9 mouse cellular contexts compared by ENCODE assay signal in the genomic region with DNA sequence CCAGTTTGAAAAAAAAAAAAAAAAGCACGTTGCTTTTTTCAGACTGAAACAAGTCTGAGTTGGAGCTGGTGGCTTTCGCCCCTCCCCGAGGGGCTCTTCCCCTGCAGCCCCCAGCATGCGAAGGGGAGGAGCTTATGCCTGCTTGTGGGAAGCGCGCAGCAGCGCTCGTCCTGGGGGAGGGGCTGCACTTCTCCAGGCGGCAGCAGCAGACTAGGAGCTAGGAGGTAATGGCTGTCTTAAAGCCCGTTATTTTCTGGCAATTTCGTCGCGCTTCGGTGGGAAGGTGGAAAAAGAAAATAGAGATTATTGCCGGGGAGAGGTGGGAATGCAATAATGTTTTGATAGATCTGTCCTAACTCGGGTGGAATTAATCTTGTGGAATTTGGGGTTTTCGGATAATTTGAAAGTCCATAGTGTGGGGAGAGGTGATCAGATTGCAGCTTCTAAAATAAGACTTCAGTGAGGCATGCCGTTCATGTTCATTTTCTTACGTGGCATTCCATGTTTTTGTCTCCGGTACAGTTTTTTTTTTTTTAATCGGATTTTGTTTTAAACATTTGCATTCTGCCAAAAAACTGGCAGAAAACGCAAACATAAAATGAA. TPM values are rescaled to one million over a fixed set of nuclear protein-coding genes. Genes with fewer than 3 reads are reported as not detected.
A peak's percentile ranks its signal among the peaks of the same experiment; 100 is the strongest.
DNase-seq lines count a peak whose midpoint lies in the region; ATAC-seq and TF ChIP-seq lines count a peak whose summit lies in the region.
"Had no signal": no experiment of that assay in that cellular context is flagged by ENCODE, and none has a peak within 500 bp of the region (broad histone marks: within the 10 kb centered on the region; RNA-seq: fewer than 3 reads in every experiment).

No protein-coding gene starts in this region.

- H3K27me3 ChIP-seq in forebrain, postnatal 0 days (ENCODE audit: insufficient read depth, low read length): no peaks in the 10 kb centered on the region
- H3K27me3 ChIP-seq in hindbrain, embryonic 14.5 days (ENCODE audit: control insufficient read depth, insufficient read depth, low read length): peaks cover 3% of the 10 kb centered on the region; the same call in 1 of the 2 replicates

- no peak overlapping the region for H3K9ac ChIP-seq in forebrain, postnatal 0 days
- H3K9ac ChIP-seq in hindbrain, embryonic 14.5 days: peak overlapping the region; percentile 28; the same call in 1 of the 2 replicates

- H3K4me2 ChIP-seq in forebrain, postnatal 0 days (ENCODE audit: low read depth): peak overlapping the region; percentile 53
- peak overlapping the region; percentile 56 for H3K4me2 ChIP-seq in hindbrain, embryonic 14.5 days (replicated peaks)

- DNase-seq in adrenal gland, adult 2 months: peak; percentile 64
- peak; percentile 11 for DNase-seq in cerebellum, adult 8-10 months
- DNase-seq in forebrain, postnatal 0 days: peak; percentile 73
- DNase-seq in hindbrain, embryonic 14.5 days (ENCODE audit: low spot score): peak; percentile 66
- DNase-seq in layer of hippocampus, postnatal 36 days: peak; percentile 25 to 31
- peak; percentile 68 for DNase-seq in lung, postnatal 10 days
- peak; percentile 84 for DNase-seq in retina, postnatal 1 day

- H3K27ac ChIP-seq in forebrain, postnatal 0 days (ENCODE audit: low read depth, low read length): no peak overlapping the region
- no peak overlapping the region for H3K27ac ChIP-seq in hindbrain, embryonic 14.5 days

- H3K4me3 ChIP-seq in forebrain, postnatal 0 days (ENCODE audit: low read depth, low read length): peak overlapping the region; percentile 44
- H3K4me3 ChIP-seq in hindbrain, embryonic 14.5 days (replicated peaks; ENCODE audit: low read length): peak overlapping the region; percentile 37

- TF ChIP-seq CTCF in forebrain, postnatal 0 days (IDR thresholded peaks at IDR 0.05; ENCODE audit: low read depth): no peak

- H3K4me1 ChIP-seq in forebrain, postnatal 0 days (ENCODE audit: insufficient read depth): no peaks in the 10 kb centered on the region
- no peaks in the 10 kb centered on the region for H3K4me1 ChIP-seq in hindbrain, embryonic 14.5 days (replicated peaks; ENCODE audit: control insufficient read depth, insufficient read depth, low read length)

- peak; percentile 98 for ATAC-seq in forebrain, postnatal 0 days
- ATAC-seq in hindbrain, embryonic 14.5 days (ENCODE audit: low FRiP score): peak; percentile 96
- no peak for ATAC-seq in erythroid progenitor cell, adult 5-6 weeks (replicated peaks; ENCODE audit: low FRiP score, poor library complexity, severe bottlenecking)

- whole genome bisulfite sequencing in forebrain, postnatal 0 days: 21% methylated on average over 22 of the region's 22 CpGs
- WGBS in hindbrain, embryonic 14.5 days: 17% methylated on average over 22 of the region's 22 CpGs

- no peaks in the 10 kb centered on the region for H3K36me3 ChIP-seq in forebrain, postnatal 0 days (ENCODE audit: insufficient read depth)
- H3K36me3 ChIP-seq in hindbrain, embryonic 14.5 days (replicated peaks; ENCODE audit: control insufficient read depth, insufficient read depth): no peaks in the 10 kb centered on the region

- H3K9me3 ChIP-seq in forebrain, postnatal 0 days (ENCODE audit: low read length): no peaks in the 10 kb centered on the region
- no peaks in the 10 kb centered on the region for H3K9me3 ChIP-seq in hindbrain, embryonic 14.5 days (ENCODE audit: control insufficient read depth, low read length)

RNA-seq across cellular contexts. Expression of a gene that starts 7.2 kb away (rescaled TPM):
- 1 to 10 TPM; 2.2 to 4.3 TPM for total RNA-seq in adrenal gland, adult 2 months (2021)
- polyA plus RNA-seq in adrenal gland, adult 2 months (2012; rRNA removed): 0.04 and 0.31 TPM in 2 replicates
- 4.3 and 6.5 TPM in 2 replicates for total RNA-seq in forebrain, postnatal 0 days (2014; rRNA removed)
- 4.9 and 5.4 TPM in 2 replicates for polyA plus RNA-seq in forebrain, postnatal 0 days (2015; fragmentation: Nextera tagmentation; extraction: Ambion mirVana)
- 12.1 and 14.3 TPM in 2 replicates for polyA plus RNA-seq in hindbrain, embryonic 14.5 days (2014; fragmentation: Nextera tagmentation; extraction: Ambion mirVana)
- 1 to 10 TPM; 4.0 TPM for total RNA-seq in layer of hippocampus, postnatal 36 days (2021)
- total RNA-seq in erythroid progenitor cell, adult 5-6 weeks (2015; ENCODE audit: low replicate concordance): not detected in 2 replicates
- total RNA-seq in erythroid progenitor cell, adult 5-6 weeks (2017; ENCODE audit: low replicate concordance): not detected in 2 replicates

RNA-seq across cellular contexts. Expression of a gene that starts 38.1 kb away (rescaled TPM):
- not detected for total RNA-seq in adrenal gland, adult 2 months (2021)
- polyA plus RNA-seq in adrenal gland, adult 2 months (2012; rRNA removed): not detected in 2 replicates
- total RNA-seq in forebrain, postnatal 0 days (2014; rRNA removed): not detected in 2 replicates
- not detected in 2 replicates for polyA plus RNA-seq in forebrain, postnatal 0 days (2015; fragmentation: Nextera tagmentation; extraction: Ambion mirVana)
- not detected in 2 replicates for polyA plus RNA-seq in hindbrain, embryonic 14.5 days (2014; fragmentation: Nextera tagmentation; extraction: Ambion mirVana)
- not detected for total RNA-seq in layer of hippocampus, postnatal 36 days (2021)
- total RNA-seq in erythroid progenitor cell, adult 5-6 weeks (2015; ENCODE audit: low replicate concordance): not detected in 2 replicates
- total RNA-seq in erythroid progenitor cell, adult 5-6 weeks (2017; ENCODE audit: low replicate concordance): not detected in 2 replicates
- polyA plus RNA-seq: gonadal fat pad, adult 2 months had no signal

Comparison
In these comparisons a context has a peak if more than half of its experiments do, and no peak if none do; other contexts are left out.
1. DNase-seq: peak in every context shown above with its lines; median percentile 84 in retina, postnatal 1 day; 73 in forebrain, postnatal 0 days; 68 in lung, postnatal 10 days; 66 in hindbrain, embryonic 14.5 days; 64 in adrenal gland, adult 2 months; 28 in layer of hippocampus, postnatal 36 days; 11 in cerebellum, adult 8-10 months.